Mouse (Mus musculus): ENCODE results near the gene Atp6ap1l. TPM values are rescaled to one million over a fixed set of nuclear protein-coding genes. Genes with fewer than 3 reads are reported as not detected.

Atp6ap1l gene
- polyA plus RNA-seq (2012; rRNA removed): 1.3 and 1.7 TPM in 2 replicates

GRCm38 (mm10) chr13:90905176-90905575, at the start of gene Atp6ap1l:
Gene Atp6ap1l, minus strand, starts transcription at chr13:90905355.

GRCm38 (mm10) chr13:90922751-90923612, 17.8 kb upstream of the Atp6ap1l start, which contains the start of gene Rps23:
Gene Rps23, plus strand, starts transcription at chr13:90922958.

Other genes starting within 250 kb of the Atp6ap1l start
- gene Rps23, start 17.6 kb upstream of the Atp6ap1l start, polyA plus RNA-seq (2012; rRNA removed): 118 and 260 TPM in 2 replicates

All from ovary, adult 2 months (tissue).